Mouse (Mus musculus): ENCODE results near the gene Tspan4. TPM values are rescaled to one million over a fixed set of nuclear protein-coding genes. Genes with fewer than 3 reads are reported as not detected.

Tspan4 gene
- total RNA-seq, 2 experiments from 2014 or later, result 13.6 to 13.7 TPM

DNA sequence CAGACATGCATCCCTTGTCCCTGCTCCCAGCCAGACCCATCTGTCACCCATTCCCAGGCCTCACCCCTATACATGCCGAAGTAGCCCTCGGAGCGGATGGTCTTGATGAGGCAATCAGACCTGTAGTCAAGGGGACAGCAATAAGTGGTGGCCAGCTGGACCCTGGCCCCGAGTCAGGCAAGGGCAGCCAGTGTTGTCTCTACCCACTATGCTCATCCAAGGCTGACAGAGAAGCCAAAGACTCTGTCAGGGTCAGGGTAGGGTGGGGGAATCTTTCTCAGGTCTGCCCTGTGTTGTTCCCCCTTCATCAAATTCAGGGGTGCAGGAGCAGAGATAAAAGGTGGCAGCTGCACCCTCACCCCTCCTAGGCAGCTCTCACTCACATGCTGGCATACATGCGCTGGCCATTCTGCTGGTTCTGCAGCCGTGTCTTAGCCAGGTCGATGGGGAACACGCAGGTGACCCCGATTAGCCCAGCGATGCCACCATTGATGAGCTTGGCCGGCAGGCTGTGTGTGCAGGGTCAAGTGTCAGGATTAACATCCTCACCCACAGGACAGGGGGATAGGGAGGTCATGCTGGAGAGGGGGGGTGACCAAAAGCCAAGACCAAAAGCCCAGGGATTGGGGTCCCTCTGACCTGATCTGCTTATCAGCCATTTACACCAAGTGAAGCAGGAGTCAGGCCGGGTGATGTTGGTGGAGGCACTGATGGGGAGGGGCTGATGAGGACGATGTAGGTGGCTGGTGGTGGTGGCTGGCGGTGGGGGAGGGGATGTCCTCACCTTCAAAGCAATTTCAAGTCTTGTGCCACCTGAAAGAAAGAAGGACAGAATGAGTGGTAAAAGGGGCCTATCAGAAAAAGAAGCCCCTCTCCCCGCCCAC, 41.3 kb upstream of the Tspan4 start:
- no peak for TF ChIP-seq CTCF (conservative IDR thresholded peaks at IDR 0.05)
- peak overlapping the region; percentile 97 for H3K27ac ChIP-seq
- peak overlapping the region; percentile 63 for H3K4me3 ChIP-seq
- no peak for DNase-seq (ENCODE audit: low spot score in 2 of 2)

DNA sequence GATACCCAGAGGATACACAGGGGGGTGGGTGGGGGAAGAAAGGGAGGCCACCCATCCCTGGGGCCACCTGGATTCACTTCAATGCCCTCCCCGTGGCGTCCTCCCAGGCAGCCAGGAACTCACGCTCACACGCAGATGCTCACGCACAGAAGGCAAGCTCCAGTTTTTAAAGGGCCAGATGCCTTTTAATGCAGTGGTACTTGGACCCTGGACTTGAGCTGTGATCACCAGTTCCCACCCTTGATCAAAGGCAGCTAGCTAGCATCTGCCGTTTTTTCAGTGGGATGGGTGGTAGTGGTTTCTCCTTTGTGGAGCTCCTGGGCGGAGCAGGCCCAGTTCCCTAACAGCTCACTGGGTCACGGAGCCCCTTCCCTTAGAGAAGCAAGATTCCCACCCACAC, 40.6 kb upstream of the Tspan4 start:
- TF ChIP-seq CTCF (conservative IDR thresholded peaks at IDR 0.05), result no peak
- peak; percentile 72 to 77 for DNase-seq (ENCODE audit: low spot score in 2 of 2)
- H3K4me3 ChIP-seq, result peak overlapping the region; percentile 63
- peak overlapping the region; percentile 97 for H3K27ac ChIP-seq

DNA sequence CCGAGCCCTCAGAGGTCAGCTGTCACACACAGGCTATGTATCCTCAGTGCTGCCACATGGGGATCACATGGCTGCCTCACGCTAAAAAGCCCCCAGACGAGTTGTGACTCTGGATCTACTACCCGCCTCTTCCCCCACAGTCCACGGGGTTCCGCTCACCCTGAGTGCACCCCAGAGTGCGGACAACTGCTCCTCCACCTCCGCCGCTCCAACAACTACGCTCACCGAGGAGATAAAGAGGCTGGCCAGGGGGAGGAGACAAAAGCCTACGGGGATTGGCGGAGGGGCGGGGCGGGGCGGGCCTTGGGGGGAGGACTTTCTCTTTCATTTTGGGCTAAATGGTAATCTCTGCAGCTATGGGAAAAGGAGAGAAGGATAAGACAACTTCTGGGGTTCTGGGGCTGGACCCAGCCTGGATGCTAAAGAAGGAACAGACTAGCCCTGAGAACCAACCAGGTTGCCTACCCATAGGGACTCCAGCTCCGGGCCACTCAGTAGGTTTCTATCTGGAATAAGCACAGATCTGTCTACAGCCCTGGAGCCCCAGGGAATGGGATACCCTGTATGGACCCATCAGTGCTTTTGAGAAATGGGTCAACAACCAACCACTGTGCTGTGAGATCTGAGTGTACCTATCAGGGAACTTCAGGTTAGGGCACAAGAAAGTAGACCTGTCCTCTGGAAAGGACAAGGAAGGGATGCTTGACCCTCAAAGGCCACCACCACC, 39.7 kb upstream of the Tspan4 start:
- no peak for TF ChIP-seq CTCF (conservative IDR thresholded peaks at IDR 0.05)
- H3K4me3 ChIP-seq, result peak overlapping the region; percentile 63
- DNase-seq (ENCODE audit: low spot score in 2 of 2), result peak in 1 of 2 experiments; percentile 61
- H3K27ac ChIP-seq, result peak overlapping the region; percentile 97

DNA sequence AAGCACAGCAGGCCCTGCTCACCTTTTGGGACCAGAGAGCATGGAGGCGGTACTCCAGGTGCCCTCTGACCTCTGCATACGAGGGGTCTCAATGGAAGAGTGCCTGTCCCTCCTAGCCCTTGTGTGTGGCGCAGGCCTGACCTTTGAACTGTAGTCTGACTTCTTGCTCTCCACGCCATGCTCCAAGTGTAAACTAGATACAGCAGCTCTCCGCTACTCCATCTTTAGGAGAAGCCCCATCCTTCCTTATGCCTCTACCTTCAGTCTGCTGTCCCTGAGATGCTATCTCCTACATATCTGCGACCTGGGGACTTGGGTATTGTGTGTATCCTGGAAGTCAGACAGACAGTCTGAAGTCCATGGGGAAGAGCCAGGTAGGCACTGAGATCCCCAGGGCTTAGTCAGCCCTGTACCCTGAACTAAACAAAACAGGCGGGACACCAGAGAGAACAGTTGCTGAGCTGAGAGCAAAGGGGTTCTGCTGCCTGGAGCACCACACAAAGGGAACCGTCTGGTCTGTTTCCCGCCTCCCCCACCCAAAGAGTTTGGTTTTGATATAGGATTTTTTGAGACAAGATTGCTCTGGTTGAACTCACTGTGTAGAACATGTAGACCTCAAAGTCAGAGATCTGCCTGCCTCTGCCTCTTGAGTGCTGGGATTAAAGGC, 39.1 kb upstream of the Tspan4 start:
- peak overlapping the region; percentile 63 for H3K4me3 ChIP-seq
- no peak for TF ChIP-seq CTCF (conservative IDR thresholded peaks at IDR 0.05)
- H3K27ac ChIP-seq, result peak overlapping the region; percentile 97
- DNase-seq (ENCODE audit: low spot score in 2 of 2), result no peak

DNA sequence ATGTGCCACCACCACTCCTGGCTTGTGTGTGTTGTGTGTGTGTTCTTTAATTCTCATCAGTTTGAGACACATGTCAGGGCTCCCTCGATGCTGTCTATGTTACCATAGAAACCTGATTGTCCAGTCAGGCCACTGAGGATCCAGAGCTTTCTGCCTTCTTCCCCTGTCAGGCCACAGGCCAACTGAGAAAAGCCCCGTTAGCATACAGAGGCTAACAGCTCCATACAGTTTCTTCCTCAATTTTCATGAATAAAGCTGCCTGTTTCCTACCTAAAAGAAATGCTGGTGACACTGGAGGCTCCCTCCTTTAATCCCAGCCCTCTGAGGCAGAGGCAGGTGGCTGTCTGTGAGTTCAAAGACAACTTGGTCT, 38.5 kb upstream of the Tspan4 start:
- Histone ChIP-seq H3K27ac (peak overlapping the region; percentile 97), H3K4me3 (peak overlapping the region; percentile 62)
- TF ChIP-seq CTCF (conservative IDR thresholded peaks at IDR 0.05), result no peak
- no peak for DNase-seq (ENCODE audit: low spot score in 2 of 2)

DNA sequence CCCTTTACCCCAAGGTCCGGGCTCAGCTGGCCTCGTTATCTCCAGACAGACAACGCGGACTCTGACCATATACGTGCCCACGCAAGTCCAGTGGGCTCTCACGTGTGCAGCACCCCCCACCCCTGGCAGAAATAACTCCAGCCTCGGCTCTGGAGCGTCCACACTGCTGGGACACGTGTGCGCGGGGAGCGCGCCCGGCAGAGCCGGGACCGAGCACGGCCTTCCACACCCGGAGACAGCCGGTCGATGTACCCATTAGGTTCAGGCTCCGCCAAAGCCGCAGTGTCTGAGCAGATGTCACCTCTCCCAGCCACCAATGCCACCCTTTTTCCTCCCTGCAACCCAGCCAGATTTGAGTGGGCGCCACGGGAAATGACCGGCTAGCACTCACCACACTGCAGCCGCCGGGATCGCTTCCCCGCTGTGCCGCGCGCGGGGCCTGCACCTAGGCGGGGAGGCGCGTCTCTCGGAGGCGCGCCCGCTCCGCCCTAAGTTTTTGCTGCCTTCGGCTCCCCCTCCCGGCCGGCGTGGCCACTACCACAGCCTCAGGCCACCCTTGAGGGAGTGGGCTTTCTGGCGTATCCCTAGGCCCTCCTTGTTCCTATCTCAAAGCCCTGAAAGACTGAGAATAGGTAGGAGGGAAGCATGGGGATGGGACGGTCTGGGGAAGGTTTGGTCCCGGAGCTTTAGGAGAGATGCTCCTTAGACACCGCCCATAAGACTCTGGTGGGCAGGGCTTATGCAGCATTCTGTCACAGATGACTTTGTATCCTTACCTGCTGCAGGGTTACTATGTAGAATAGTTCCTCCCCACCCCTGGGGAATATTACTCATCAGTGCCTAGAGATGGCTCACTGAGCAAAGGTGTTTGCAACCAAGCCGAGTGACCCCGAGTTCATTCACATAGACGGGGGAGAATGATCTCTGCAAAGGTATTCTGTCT, 37.6 kb upstream of the Tspan4 start, which contains the start of gene Slc25a22:
Gene Slc25a22 (minus strand): TSS at position 715 of the 943 bp plus-strand sequence.
- DNase-seq (ENCODE audit: low spot score in 2 of 2), result peak; percentile 75 to 83
- peak; percentile 90 for TF ChIP-seq CTCF (conservative IDR thresholded peaks at IDR 0.05)
- Histone ChIP-seq H3K4me3 (peak within 1 kb of the TSS; percentile 62), H3K27ac (peak within 1 kb of the TSS; percentile 97)

DNA sequence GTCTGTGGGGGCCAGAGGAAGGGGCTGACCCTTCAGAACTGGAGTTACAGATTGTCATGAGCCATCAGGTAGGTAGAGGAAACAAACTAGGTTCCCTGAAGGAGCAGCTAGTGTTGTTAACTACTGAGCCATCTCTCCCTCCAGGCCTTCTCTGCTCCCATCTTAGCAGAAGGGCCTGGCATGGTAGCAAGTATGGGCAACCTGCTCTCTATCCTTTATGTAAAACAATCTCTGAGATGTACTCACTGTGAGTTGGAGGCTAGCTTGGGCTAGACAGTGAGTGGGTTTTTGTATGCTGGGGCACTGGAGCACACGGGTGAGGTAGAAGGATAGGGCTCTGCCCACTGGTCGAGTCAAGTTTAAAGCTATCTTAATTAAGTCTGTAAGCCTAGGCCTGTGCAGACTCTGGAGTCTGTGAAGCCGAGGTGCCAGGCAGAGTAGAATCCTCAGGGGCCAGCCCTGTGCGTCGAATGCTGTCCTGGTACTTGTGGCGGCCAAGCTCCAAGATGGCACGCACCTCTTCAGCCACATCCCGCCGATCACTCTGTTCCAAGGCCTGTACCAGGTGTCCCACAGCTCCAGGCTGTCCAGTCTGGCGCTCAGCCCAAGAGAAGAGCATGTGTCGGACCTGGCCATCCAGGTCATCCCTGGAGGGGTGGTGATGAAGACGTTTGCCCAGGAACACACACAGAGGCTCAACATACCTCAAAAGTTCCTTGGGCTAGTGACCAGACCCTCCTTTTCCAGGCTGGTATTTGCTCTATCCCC, 36.7 kb upstream of the Tspan4 start:
- no peak for TF ChIP-seq CTCF (conservative IDR thresholded peaks at IDR 0.05)
- peak overlapping the region; percentile 97 for H3K27ac ChIP-seq
- no peak for DNase-seq (ENCODE audit: low spot score in 2 of 2)
- no peak overlapping the region for H3K4me3 ChIP-seq

DNA sequence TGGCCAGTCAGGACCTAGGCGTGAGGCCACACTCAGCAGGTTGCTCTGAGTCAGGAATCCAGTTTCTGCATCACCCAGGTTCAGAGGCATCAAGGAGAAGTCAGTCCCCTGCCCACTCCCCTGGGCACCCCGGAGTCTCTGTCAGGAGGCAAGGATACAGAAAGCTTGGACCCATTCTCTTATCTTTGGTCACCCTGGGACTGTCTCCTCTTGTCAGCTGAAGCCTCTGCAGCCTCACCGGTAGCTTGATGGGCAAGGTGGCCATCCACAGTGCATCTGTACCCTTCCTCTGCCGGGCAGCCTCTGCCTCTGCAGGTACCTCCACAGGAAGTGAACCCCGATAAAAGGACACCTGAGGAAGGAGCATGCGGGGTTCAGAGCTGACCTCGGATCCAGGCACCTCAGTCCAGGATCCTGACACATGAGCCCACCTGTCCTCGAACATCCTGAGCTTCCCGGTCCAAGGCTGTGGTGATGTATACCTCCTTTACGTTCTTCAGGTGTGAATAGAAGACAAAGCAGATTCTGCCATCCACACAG, 35.8 kb upstream of the Tspan4 start:
- Histone ChIP-seq H3K27ac (no peak overlapping the region), H3K4me3 (no peak overlapping the region)
- no peak for TF ChIP-seq CTCF (conservative IDR thresholded peaks at IDR 0.05)
- DNase-seq (ENCODE audit: low spot score in 2 of 2), result no peak

DNA sequence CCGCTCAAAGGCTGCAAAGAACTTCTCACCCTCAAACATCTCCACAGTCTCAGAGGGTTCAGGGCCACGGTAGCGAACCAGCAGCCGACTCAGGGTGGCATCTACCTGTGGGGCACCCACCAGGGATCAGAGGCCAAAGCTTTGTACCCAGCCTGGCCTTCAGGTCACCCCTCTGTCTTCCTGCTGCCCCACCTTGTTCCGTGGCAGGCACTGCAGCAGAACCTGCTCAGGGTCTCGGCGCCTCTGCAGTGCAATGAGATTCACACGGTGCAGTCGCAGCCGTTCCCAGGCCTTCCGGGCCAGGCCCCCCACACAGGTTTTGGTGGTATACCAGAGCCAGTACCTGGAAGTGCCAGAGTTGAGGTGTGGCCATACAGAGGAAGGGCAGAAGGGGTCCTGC, 35.2 kb upstream of the Tspan4 start:
- Histone ChIP-seq H3K4me3 (no peak overlapping the region), H3K27ac (no peak overlapping the region)
- no peak for TF ChIP-seq CTCF (conservative IDR thresholded peaks at IDR 0.05)
- no peak for DNase-seq (ENCODE audit: low spot score in 2 of 2)

DNA sequence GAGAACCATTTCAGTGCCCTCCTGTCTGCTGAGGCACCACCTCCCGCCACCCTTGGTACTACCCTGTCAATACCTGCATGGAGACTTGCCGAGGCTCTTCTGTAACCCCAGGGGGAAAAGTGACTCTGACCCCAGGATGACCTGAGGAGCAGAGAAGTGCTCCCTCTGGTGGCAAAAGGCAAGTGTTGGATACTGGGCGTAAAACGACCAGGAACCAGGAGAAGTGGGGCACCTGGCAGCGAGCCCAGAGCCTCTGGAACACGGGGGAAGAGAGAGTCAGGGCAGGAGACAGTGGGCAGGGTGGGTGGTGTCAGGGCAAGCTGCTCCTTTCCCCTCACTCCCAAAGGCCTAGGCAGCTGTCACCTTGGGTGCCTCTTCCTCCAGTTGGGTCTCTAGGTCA, 34.4 kb upstream of the Tspan4 start:
- peak in 1 of 2 experiments; percentile 62 for DNase-seq (ENCODE audit: low spot score in 2 of 2)
- peak; percentile 87 for TF ChIP-seq CTCF (conservative IDR thresholded peaks at IDR 0.05)
- Histone ChIP-seq H3K4me3 (no peak overlapping the region), H3K27ac (no peak overlapping the region)

DNA sequence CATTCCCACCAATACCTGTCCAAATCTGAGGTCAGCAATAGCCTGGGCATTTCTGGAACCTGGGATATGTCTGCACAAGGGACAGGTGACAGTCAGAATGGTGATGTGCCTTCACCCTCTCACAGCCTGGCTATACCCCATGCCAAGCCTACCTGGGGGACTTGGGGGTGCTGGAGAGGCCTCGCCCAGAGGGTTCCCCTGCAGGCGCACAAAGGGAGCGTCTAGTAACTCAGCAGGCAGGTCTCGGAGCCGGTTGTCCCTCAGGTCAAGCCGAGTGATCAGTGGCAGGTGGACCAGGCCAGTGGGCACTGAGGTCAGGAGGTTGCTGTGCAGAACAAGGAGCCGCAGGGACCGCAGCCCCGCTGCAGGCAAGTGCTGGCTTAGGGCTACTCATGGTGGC, 33.6 kb upstream of the Tspan4 start:
- no peak overlapping the region for H3K4me3 ChIP-seq
- H3K27ac ChIP-seq, result no peak overlapping the region
- DNase-seq (ENCODE audit: low spot score in 2 of 2), result no peak
- no peak for TF ChIP-seq CTCF (conservative IDR thresholded peaks at IDR 0.05)

Data from layer of hippocampus, adult 2 months (tissue).